In genomic region chr4:130892001-130892587, GRCm38 (mm10) we compare ENCODE assay signal across 8 mouse cellular contexts. TPM values are rescaled to one million over a fixed set of nuclear protein-coding genes. Genes with fewer than 3 reads are reported as not detected.
DNase-seq lines count a peak whose midpoint lies in the region; ATAC-seq and TF ChIP-seq lines count a peak whose summit lies in the region.

No protein-coding gene starts in this region.

- intact Hi-C loops in left cerebral cortex, postnatal 14 days (cut with DNase I), result loop anchor here (1.0 kb wide), 2 partner anchors 102 to 106 kb away; no protein-coding TSS in a partner anchor

- H3K27ac ChIP-seq in testis, adult 2 months (ENCODE audit: control insufficient read depth, insufficient read depth, low read depth, low read length), result no peak overlapping the region
- no peak overlapping the region for H3K27ac ChIP-seq in forebrain, embryonic 16.5 days (ENCODE audit: low read length)
- no peak overlapping the region for H3K27ac ChIP-seq in hindbrain, embryonic 15.5 days (replicated peaks)
- no peak overlapping the region for H3K27ac ChIP-seq in neural tube, embryonic 11.5 days (ENCODE audit: low read depth, low read length)

- no peak overlapping the region for H3K9ac ChIP-seq in forebrain, embryonic 16.5 days (replicated peaks; ENCODE audit: low read depth, low read length)
- H3K9ac ChIP-seq in hindbrain, embryonic 15.5 days, result no peak overlapping the region
- no peak overlapping the region for H3K9ac ChIP-seq in neural tube, embryonic 11.5 days (ENCODE audit: low read length)

- H3K27me3 ChIP-seq in testis, adult 2 months (ENCODE audit: control insufficient read depth, insufficient read depth, low read length), result no peaks in the 10 kb centered on the region
- H3K27me3 ChIP-seq in forebrain, embryonic 16.5 days (replicated peaks; ENCODE audit: control insufficient read depth, insufficient read depth, low read length), result no peaks in the 10 kb centered on the region
- H3K27me3 ChIP-seq in hindbrain, embryonic 15.5 days, result 0 out of 2 replicates have a peak, but pooled peaks cover 3% of the 10 kb centered on the region
- no peaks in the 10 kb centered on the region for H3K27me3 ChIP-seq in neural tube, embryonic 11.5 days (ENCODE audit: control insufficient read depth, insufficient read depth, low read length)

- H3K4me1 ChIP-seq in testis, adult 2 months (ENCODE audit: control insufficient read depth, insufficient read depth, low read length), result no peaks in the 10 kb centered on the region
- peaks cover 4% of the 10 kb centered on the region; the same call in 1 of the 2 replicates for H3K4me1 ChIP-seq in forebrain, embryonic 16.5 days (replicated peaks; ENCODE audit: control insufficient read depth, insufficient read depth, low read length)
- H3K4me1 ChIP-seq in hindbrain, embryonic 15.5 days (replicated peaks), result peaks cover 9% of the 10 kb centered on the region; the same call in 1 of the 2 replicates
- H3K4me1 ChIP-seq in neural tube, embryonic 11.5 days (ENCODE audit: control insufficient read depth, insufficient read depth, low read length), result peaks cover 4% of the 10 kb centered on the region; the same call in 1 of the 2 replicates

- WGBS in forebrain, embryonic 16.5 days, result 39% methylated on average over 17 of the region's 17 CpGs
- WGBS in hindbrain, embryonic 15.5 days, result 42% methylated on average over 17 of the region's 17 CpGs
- 42% methylated on average over 17 of the region's 17 CpGs for WGBS in neural tube, embryonic 11.5 days

- peak; percentile 47; the same call in 1 of the 2 replicates for ATAC-seq in forebrain, embryonic 16.5 days
- ATAC-seq in hindbrain, embryonic 15.5 days (ENCODE audit: low FRiP score, low read depth), result peak; percentile 46; the same call in 1 of the 2 replicates
- no peak for ATAC-seq in neural tube, embryonic 11.5 days (ENCODE audit: insufficient read depth, low FRiP score, low TSS enrichment)

- H3K36me3 ChIP-seq in testis, adult 2 months (ENCODE audit: control insufficient read depth, insufficient read depth, low read length), result no peaks in the 10 kb centered on the region
- no peaks in the 10 kb centered on the region for H3K36me3 ChIP-seq in forebrain, embryonic 16.5 days (ENCODE audit: control insufficient read depth, insufficient read depth)
- no peaks in the 10 kb centered on the region for H3K36me3 ChIP-seq in hindbrain, embryonic 15.5 days
- H3K36me3 ChIP-seq in neural tube, embryonic 11.5 days (ENCODE audit: control insufficient read depth, insufficient read depth, low read length), result no peaks in the 10 kb centered on the region

- no peaks in the 10 kb centered on the region for H3K9me3 ChIP-seq in forebrain, embryonic 16.5 days (ENCODE audit: control insufficient read depth, low read length)
- no peaks in the 10 kb centered on the region for H3K9me3 ChIP-seq in hindbrain, embryonic 15.5 days
- no peaks in the 10 kb centered on the region for H3K9me3 ChIP-seq in neural tube, embryonic 11.5 days (ENCODE audit: control insufficient read depth, low read length)

- peak; percentile 84 for TF ChIP-seq CTCF in testis, adult 2 months (IDR thresholded peaks at IDR 0.05; ENCODE audit: control insufficient read depth, insufficient read depth, insufficient replicate concordance, low read depth, low read length)

- H3K4me3 ChIP-seq in testis, adult 2 months (ENCODE audit: control insufficient read depth, low read depth, low read length), result no peak overlapping the region
- H3K4me3 ChIP-seq in forebrain, embryonic 16.5 days (replicated peaks; ENCODE audit: low read length), result no peak overlapping the region
- no peak overlapping the region for H3K4me3 ChIP-seq in hindbrain, embryonic 15.5 days
- no peak overlapping the region for H3K4me3 ChIP-seq in neural tube, embryonic 11.5 days (ENCODE audit: low read depth, low read length)

- H3K4me2 ChIP-seq in forebrain, embryonic 16.5 days (ENCODE audit: low read length), result no peak overlapping the region
- H3K4me2 ChIP-seq in hindbrain, embryonic 15.5 days, result no peak overlapping the region
- H3K4me2 ChIP-seq in neural tube, embryonic 11.5 days (ENCODE audit: low read depth), result no peak overlapping the region

- no peak for DNase-seq in testis, postnatal 14 days (ENCODE audit: low spot score)
- peak; percentile 65 for DNase-seq in cerebellum, adult 11-12 months
- peak; percentile 87 to 89 for DNase-seq in left cerebral cortex, postnatal 14 days (ENCODE audit: low spot score in 2 of 2)
- DNase-seq in neural tube, embryonic 11.5 days (ENCODE audit: low spot score), result peak; percentile 78
- DNase-seq in thymus, postnatal 14 days, result peak; percentile 74

- no peak for TF ChIP-seq POLR2A in testis, adult 2 months (IDR thresholded peaks at IDR 0.05; ENCODE audit: control insufficient read depth, low read depth, low read length)

RNA-seq across cellular contexts. Expression of gene Laptm5, which starts 20.8 kb away (rescaled TPM):
- polyA plus RNA-seq in testis, adult 2 months (2012; rRNA removed), result 4.2 and 5.6 TPM in 2 replicates
- 18.5 and 23.4 TPM in 2 replicates for polyA plus RNA-seq in forebrain, embryonic 16.5 days (2015; fragmentation: Nextera tagmentation; extraction: Ambion mirVana)
- polyA plus RNA-seq in hindbrain, embryonic 15.5 days (2015; fragmentation: Nextera tagmentation; extraction: Ambion mirVana), result 24.9 and 34.6 TPM in 2 replicates
- 10 to 100 TPM; 35.3 to 38.3 TPM for total RNA-seq in left cerebral cortex, postnatal 14 days (2021)
- 24.6 and 24.8 TPM in 2 replicates for polyA plus RNA-seq in neural tube, embryonic 11.5 days (2014; fragmentation: Nextera tagmentation; extraction: Ambion mirVana)

RNA-seq across cellular contexts. Expression of gene Matn1, which starts 52.1 kb away (rescaled TPM):
- not detected in 2 replicates for polyA plus RNA-seq in testis, adult 2 months (2012; rRNA removed)
- polyA plus RNA-seq in forebrain, embryonic 16.5 days (2015; fragmentation: Nextera tagmentation; extraction: Ambion mirVana), result 3.3 TPM in 1 of 2 replicates, not detected in the other
- 0.56 and 1.8 TPM in 2 replicates for polyA plus RNA-seq in hindbrain, embryonic 15.5 days (2015; fragmentation: Nextera tagmentation; extraction: Ambion mirVana)
- 1 to 10 TPM; 2.0 to 2.4 TPM for total RNA-seq in left cerebral cortex, postnatal 14 days (2021)
- not detected in 2 replicates for polyA plus RNA-seq in neural tube, embryonic 11.5 days (2014; fragmentation: Nextera tagmentation; extraction: Ambion mirVana)
